Comparison of ENCODE assay signal across 19 mouse cellular contexts in genomic region chr13:76591189-76591588, GRCm38 (mm10).
"Had no signal": no experiment of that assay in that cellular context is flagged by ENCODE, and none has a peak within 500 bp of the region (broad histone marks: within the 10 kb centered on the region; RNA-seq: fewer than 3 reads in every experiment).

No protein-coding gene starts in this region.

- H3K9ac ChIP-seq: liver, embryonic 13.5 days; lung, embryonic 15.5 days; neural tube, embryonic 12.5 days; neural tube, embryonic 15.5 days; stomach, embryonic 15.5 days had no signal

- H3K36me3 ChIP-seq: liver, embryonic 13.5 days; lung, embryonic 15.5 days; neural tube, embryonic 12.5 days; neural tube, embryonic 15.5 days; stomach, embryonic 15.5 days had no signal

- H3K27me3 ChIP-seq: liver, embryonic 13.5 days; lung, embryonic 15.5 days; neural tube, embryonic 12.5 days; neural tube, embryonic 15.5 days; stomach, embryonic 15.5 days had no signal

- H3K9me3 ChIP-seq: liver, embryonic 13.5 days; lung, embryonic 15.5 days; neural tube, embryonic 12.5 days; neural tube, embryonic 15.5 days; stomach, embryonic 15.5 days had no signal

- H3K27ac ChIP-seq: kidney, postnatal 0 days; left cerebral cortex, adult 2 months; liver, embryonic 13.5 days; lung, embryonic 15.5 days; neural tube, embryonic 12.5 days; neural tube, embryonic 15.5 days; stomach, embryonic 15.5 days had no signal

- DNase-seq: kidney, adult 18-20 months; kidney, adult 9 months; kidney, postnatal 25 days; layer of hippocampus, postnatal 36 days; liver, embryonic 13.5 days; lung, postnatal 36 days; midbrain, embryonic 14.5 days; right cerebral cortex, adult 18-20 months; right cerebral cortex, postnatal 14 days; right cerebral cortex, postnatal 4 days; spleen, adult 18-20 months; thymus, postnatal 25 days had no signal

- H3K4me2 ChIP-seq: liver, embryonic 13.5 days; lung, embryonic 15.5 days; midbrain, embryonic 11.5 days; neural tube, embryonic 12.5 days; neural tube, embryonic 15.5 days; stomach, embryonic 15.5 days had no signal

- H3K4me3 ChIP-seq: left cerebral cortex, adult 2 months; liver, embryonic 13.5 days; lung, embryonic 15.5 days; neural tube, embryonic 12.5 days; neural tube, embryonic 15.5 days; stomach, embryonic 15.5 days had no signal

- H3K4me1 ChIP-seq: liver, embryonic 13.5 days; lung, embryonic 15.5 days; neural tube, embryonic 12.5 days; neural tube, embryonic 15.5 days; stomach, embryonic 15.5 days had no signal
